Mouse (Mus musculus): ENCODE data around the gene Rtl8b. TPM values are rescaled to one million over a fixed set of nuclear protein-coding genes. Genes with fewer than 3 reads are reported as not detected.
A peak's percentile ranks its signal among the peaks of the same experiment; 100 is the strongest.

Rtl8b gene
- polyA plus RNA-seq (2014; fragmentation: Nextera tagmentation; extraction: Ambion mirVana) = 82.8 and 85.5 TPM in 2 replicates

GRCm38 (mm10) chrX:53670294-53670693, at the start of gene Rtl8b:
TSS of gene Rtl8b (minus strand) at chrX:53670408.
- ATAC-seq (ENCODE audit: low FRiP score) (peak; percentile 92), DNase-seq (ENCODE audit: low spot score) (peak; percentile 81)
- WGBS = 13% methylated on average over 11 of the region's 15 CpGs
- Histone ChIP-seq H3K9me3 (ENCODE audit: control insufficient read depth, low read length) (no peaks in the 10 kb centered on the region), H3K27me3 (ENCODE audit: control insufficient read depth, insufficient read depth, low read length) (no peaks in the 10 kb centered on the region), H3K27ac (ENCODE audit: low read depth, low read length) (no peak within 1 kb of the TSS), H3K4me3 (ENCODE audit: low read depth, low read length) (peak within 1 kb of the TSS; percentile 25), H3K36me3 (ENCODE audit: control insufficient read depth, insufficient read depth, low read length) (no peaks in the 10 kb centered on the region), H3K4me1 (replicated peaks; ENCODE audit: control insufficient read depth, insufficient read depth, low read length) (no peaks in the 10 kb centered on the region), H3K9ac (ENCODE audit: low read depth, low read length) (no peak within 1 kb of the TSS), H3K4me2 (replicated peaks; ENCODE audit: low read depth, low read length) (peak within 1 kb of the TSS; percentile 25)

GRCm38 (mm10) chrX:53716323-53717182, 46.3 kb upstream of the Rtl8b start:
- Histone ChIP-seq H3K27me3 (ENCODE audit: control insufficient read depth, insufficient read depth, low read length) (no peaks in the 10 kb centered on the region), H3K9me3 (ENCODE audit: control insufficient read depth, low read length) (no peaks in the 10 kb centered on the region), H3K36me3 (ENCODE audit: control insufficient read depth, insufficient read depth, low read length) (no peaks in the 10 kb centered on the region), H3K4me1 (replicated peaks; ENCODE audit: control insufficient read depth, insufficient read depth, low read length) (no peaks in the 10 kb centered on the region), H3K9ac (ENCODE audit: low read depth, low read length) (no peak overlapping the region), H3K4me2 (replicated peaks; ENCODE audit: low read depth, low read length) (peak overlapping the region; percentile 43), H3K4me3 (ENCODE audit: low read depth, low read length) (peak overlapping the region; percentile 16), H3K27ac (ENCODE audit: low read depth, low read length) (no peak overlapping the region)
- ATAC-seq (ENCODE audit: low FRiP score) (peak; percentile 88), DNase-seq (ENCODE audit: low spot score) (peak; percentile 60)
- WGBS = 10% methylated on average over 28 of the region's 49 CpGs

GRCm38 (mm10) chrX:53715942-53716322, 45.7 kb upstream of the Rtl8b start:
- Histone ChIP-seq H3K9ac (ENCODE audit: low read depth, low read length) (no peak overlapping the region), H3K27me3 (ENCODE audit: control insufficient read depth, insufficient read depth, low read length) (no peaks in the 10 kb centered on the region), H3K36me3 (ENCODE audit: control insufficient read depth, insufficient read depth, low read length) (no peaks in the 10 kb centered on the region), H3K4me1 (replicated peaks; ENCODE audit: control insufficient read depth, insufficient read depth, low read length) (no peaks in the 10 kb centered on the region), H3K27ac (ENCODE audit: low read depth, low read length) (no peak overlapping the region), H3K9me3 (ENCODE audit: control insufficient read depth, low read length) (no peaks in the 10 kb centered on the region), H3K4me2 (replicated peaks; ENCODE audit: low read depth, low read length) (no peak overlapping the region; the same call in 1 of the 2 replicates), H3K4me3 (ENCODE audit: low read depth, low read length) (no peak overlapping the region)
- DNase-seq (ENCODE audit: low spot score) = no peak
- ATAC-seq (ENCODE audit: low FRiP score) = peak; percentile 36
- 57% methylated on average over 1 of the region's 2 CpGs for WGBS

GRCm38 (mm10) chrX:53702673-53703072, 32.5 kb upstream of the Rtl8b start:
- Histone ChIP-seq H3K4me3 (ENCODE audit: low read depth, low read length) (no peak overlapping the region), H3K9me3 (ENCODE audit: control insufficient read depth, low read length) (no peaks in the 10 kb centered on the region), H3K27ac (ENCODE audit: low read depth, low read length) (no peak overlapping the region), H3K4me1 (replicated peaks; ENCODE audit: control insufficient read depth, insufficient read depth, low read length) (no peaks in the 10 kb centered on the region), H3K27me3 (ENCODE audit: control insufficient read depth, insufficient read depth, low read length) (no peaks in the 10 kb centered on the region), H3K36me3 (ENCODE audit: control insufficient read depth, insufficient read depth, low read length) (no peaks in the 10 kb centered on the region), H3K9ac (ENCODE audit: low read depth, low read length) (no peak overlapping the region), H3K4me2 (replicated peaks; ENCODE audit: low read depth, low read length) (no peak overlapping the region)
- 82% methylated on average over 3 of the region's 3 CpGs for WGBS
- no peak for DNase-seq (ENCODE audit: low spot score)
- no peak for ATAC-seq (ENCODE audit: low FRiP score)

- Histone ChIP-seq H3K9ac (ENCODE audit: low read depth, low read length) (no peak overlapping the region), H3K36me3 (ENCODE audit: control insufficient read depth, insufficient read depth, low read length) (no peaks in the 10 kb centered on the region), H3K27ac (ENCODE audit: low read depth, low read length) (no peak overlapping the region), H3K9me3 (ENCODE audit: control insufficient read depth, low read length) (no peaks in the 10 kb centered on the region), H3K4me3 (ENCODE audit: low read depth, low read length) (no peak overlapping the region), H3K4me2 (replicated peaks; ENCODE audit: low read depth, low read length) (no peak overlapping the region), H3K4me1 (replicated peaks; ENCODE audit: control insufficient read depth, insufficient read depth, low read length) (no peaks in the 10 kb centered on the region), H3K27me3 (ENCODE audit: control insufficient read depth, insufficient read depth, low read length) (no peaks in the 10 kb centered on the region)
- no peak for ATAC-seq (ENCODE audit: low FRiP score)
- WGBS = 94% methylated on average over 2 of the region's 2 CpGs
- no peak for DNase-seq (ENCODE audit: low spot score)
These were observed 29.0 kb upstream of the Rtl8b start for GRCm38 (mm10) chrX:53699225-53699624.

- Histone ChIP-seq H3K9ac (ENCODE audit: low read depth, low read length) (no peak overlapping the region), H3K27ac (ENCODE audit: low read depth, low read length) (no peak overlapping the region), H3K36me3 (ENCODE audit: control insufficient read depth, insufficient read depth, low read length) (no peaks in the 10 kb centered on the region), H3K4me2 (replicated peaks; ENCODE audit: low read depth, low read length) (no peak overlapping the region), H3K4me1 (replicated peaks; ENCODE audit: control insufficient read depth, insufficient read depth, low read length) (no peaks in the 10 kb centered on the region), H3K4me3 (ENCODE audit: low read depth, low read length) (no peak overlapping the region), H3K27me3 (ENCODE audit: control insufficient read depth, insufficient read depth, low read length) (no peaks in the 10 kb centered on the region), H3K9me3 (ENCODE audit: control insufficient read depth, low read length) (no peaks in the 10 kb centered on the region)
- ATAC-seq (ENCODE audit: low FRiP score) (no peak), DNase-seq (ENCODE audit: low spot score) (no peak)
- WGBS = 84% methylated on average over 9 of the region's 9 CpGs
These were observed 24.0 kb upstream of the Rtl8b start for GRCm38 (mm10) chrX:53694008-53694777.

- Histone ChIP-seq H3K27me3 (ENCODE audit: control insufficient read depth, insufficient read depth, low read length) (no peaks in the 10 kb centered on the region), H3K36me3 (ENCODE audit: control insufficient read depth, insufficient read depth, low read length) (no peaks in the 10 kb centered on the region), H3K9me3 (ENCODE audit: control insufficient read depth, low read length) (no peaks in the 10 kb centered on the region), H3K4me1 (replicated peaks; ENCODE audit: control insufficient read depth, insufficient read depth, low read length) (no peaks in the 10 kb centered on the region), H3K4me2 (replicated peaks; ENCODE audit: low read depth, low read length) (no peak overlapping the region), H3K4me3 (ENCODE audit: low read depth, low read length) (no peak overlapping the region), H3K27ac (ENCODE audit: low read depth, low read length) (no peak overlapping the region), H3K9ac (ENCODE audit: low read depth, low read length) (no peak overlapping the region)
- DNase-seq (ENCODE audit: low spot score) = no peak
- 61% methylated on average over 2 of the region's 2 CpGs for WGBS
- ATAC-seq (ENCODE audit: low FRiP score) = no peak
These were observed 22.9 kb upstream of the Rtl8b start for GRCm38 (mm10) chrX:53693141-53693540.

GRCm38 (mm10) chrX:53692065-53692464, 21.9 kb upstream of the Rtl8b start:
- Histone ChIP-seq H3K36me3 (ENCODE audit: control insufficient read depth, insufficient read depth, low read length) (no peaks in the 10 kb centered on the region), H3K4me2 (replicated peaks; ENCODE audit: low read depth, low read length) (no peak overlapping the region), H3K27me3 (ENCODE audit: control insufficient read depth, insufficient read depth, low read length) (no peaks in the 10 kb centered on the region), H3K27ac (ENCODE audit: low read depth, low read length) (no peak overlapping the region), H3K9ac (ENCODE audit: low read depth, low read length) (no peak overlapping the region), H3K4me1 (replicated peaks; ENCODE audit: control insufficient read depth, insufficient read depth, low read length) (no peaks in the 10 kb centered on the region), H3K4me3 (ENCODE audit: low read depth, low read length) (no peak overlapping the region), H3K9me3 (ENCODE audit: control insufficient read depth, low read length) (no peaks in the 10 kb centered on the region)
- ATAC-seq (ENCODE audit: low FRiP score) (no peak), DNase-seq (ENCODE audit: low spot score) (no peak)
- WGBS = 67% methylated on average over 2 of the region's 2 CpGs

Measured in hindbrain, embryonic 11.5 days (tissue).